Mouse (Mus musculus): ENCODE data around the gene A930033H14Rik. TPM values are rescaled to one million over a fixed set of nuclear protein-coding genes. Genes with fewer than 3 reads are reported as not detected.

Gene A930033H14Rik
- not detected in 3 replicates for total RNA-seq (2017)

GRCm38 (mm10) chr10:69212542-69213440 lies at the start of gene A930033H14Rik:
Gene A930033H14Rik, minus strand, starts transcription at chr10:69213098.
- ATAC-seq (replicated peaks; ENCODE audit: insufficient number of reproducible peaks, low FRiP score, low TSS enrichment, poor library complexity, severe bottlenecking), result peak; percentile 29; the same call in 1 of the 2 replicates

GRCm38 (mm10) chr10:69259929-69260328 lies 47.0 kb upstream of the A930033H14Rik start:
- no peak for ATAC-seq (replicated peaks; ENCODE audit: insufficient number of reproducible peaks, low FRiP score, low TSS enrichment, poor library complexity, severe bottlenecking)

GRCm38 (mm10) chr10:69259161-69259560 lies 46.3 kb upstream of the A930033H14Rik start:
- no peak for ATAC-seq (replicated peaks; ENCODE audit: insufficient number of reproducible peaks, low FRiP score, low TSS enrichment, poor library complexity, severe bottlenecking)

DNA sequence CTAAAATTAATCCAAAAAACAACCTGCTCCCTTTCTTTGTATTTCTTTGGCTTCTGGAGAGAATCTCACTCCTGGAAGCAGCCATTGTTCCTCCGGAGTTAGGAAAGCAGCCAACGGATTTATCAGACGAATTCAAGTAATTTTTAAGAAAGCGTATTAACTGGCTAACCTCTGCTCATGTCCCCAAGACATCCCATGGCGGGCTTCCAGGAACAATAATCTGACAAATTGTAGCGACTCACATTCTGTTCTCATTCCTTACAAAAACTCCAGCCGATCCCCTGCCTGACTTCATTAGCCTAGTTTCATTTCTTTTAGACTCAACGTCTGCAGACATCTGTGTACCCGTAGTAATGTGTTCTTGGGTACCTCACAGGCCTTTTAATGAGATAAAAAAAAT lies 45.7 kb upstream of the A930033H14Rik start:
- no peak for ATAC-seq (replicated peaks; ENCODE audit: insufficient number of reproducible peaks, low FRiP score, low TSS enrichment, poor library complexity, severe bottlenecking)

- ATAC-seq (replicated peaks; ENCODE audit: insufficient number of reproducible peaks, low FRiP score, low TSS enrichment, poor library complexity, severe bottlenecking), result no peak
Measured at GRCm38 (mm10) chr10:69257592-69258133, 44.8 kb upstream of the A930033H14Rik start.

DNA sequence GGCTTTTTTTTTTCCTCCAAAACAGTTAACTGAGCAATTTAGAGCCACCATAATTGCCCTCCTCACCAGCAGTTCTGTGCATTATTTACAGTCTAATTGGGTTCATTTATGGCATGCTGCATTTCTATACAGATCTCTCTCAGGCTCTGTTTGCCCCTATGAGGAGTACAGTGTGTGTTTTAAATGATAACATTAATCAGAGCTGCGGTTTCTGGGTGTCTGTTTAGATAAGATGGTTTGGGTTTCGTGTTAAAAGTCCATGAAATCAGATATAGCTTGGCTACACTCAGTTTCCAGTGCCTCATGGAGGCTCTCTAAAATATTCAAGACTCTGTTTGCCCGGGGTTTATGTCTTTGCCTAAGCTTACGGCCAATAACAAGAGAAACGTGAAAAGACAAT lies 42.7 kb upstream of the A930033H14Rik start:
- no peak for ATAC-seq (replicated peaks; ENCODE audit: insufficient number of reproducible peaks, low FRiP score, low TSS enrichment, poor library complexity, severe bottlenecking)

- peak; percentile 42 for ATAC-seq (replicated peaks; ENCODE audit: insufficient number of reproducible peaks, low FRiP score, low TSS enrichment, poor library complexity, severe bottlenecking)
Measured at GRCm38 (mm10) chr10:69254390-69254847, 41.5 kb upstream of the A930033H14Rik start.

DNA sequence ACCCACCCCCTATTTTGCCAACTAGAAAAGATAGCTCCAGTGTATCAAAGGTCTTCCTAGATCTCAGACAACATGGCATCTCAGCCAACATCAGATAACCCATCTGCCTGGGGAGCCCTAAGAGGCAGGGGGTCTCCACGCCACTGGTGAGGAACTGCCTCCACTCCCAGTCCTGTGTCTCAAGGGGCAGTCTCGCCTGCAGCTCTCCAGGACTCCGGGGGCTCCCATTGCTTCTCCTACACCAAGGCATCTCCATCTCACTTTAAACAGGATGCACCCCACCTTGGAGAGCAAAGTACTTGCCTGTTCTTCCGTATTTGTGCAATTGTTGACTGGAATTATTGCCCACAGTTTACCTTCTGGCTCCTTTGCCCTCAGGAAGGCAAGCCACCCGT lies 40.8 kb upstream of the A930033H14Rik start:
- no peak for ATAC-seq (replicated peaks; ENCODE audit: insufficient number of reproducible peaks, low FRiP score, low TSS enrichment, poor library complexity, severe bottlenecking)

DNA sequence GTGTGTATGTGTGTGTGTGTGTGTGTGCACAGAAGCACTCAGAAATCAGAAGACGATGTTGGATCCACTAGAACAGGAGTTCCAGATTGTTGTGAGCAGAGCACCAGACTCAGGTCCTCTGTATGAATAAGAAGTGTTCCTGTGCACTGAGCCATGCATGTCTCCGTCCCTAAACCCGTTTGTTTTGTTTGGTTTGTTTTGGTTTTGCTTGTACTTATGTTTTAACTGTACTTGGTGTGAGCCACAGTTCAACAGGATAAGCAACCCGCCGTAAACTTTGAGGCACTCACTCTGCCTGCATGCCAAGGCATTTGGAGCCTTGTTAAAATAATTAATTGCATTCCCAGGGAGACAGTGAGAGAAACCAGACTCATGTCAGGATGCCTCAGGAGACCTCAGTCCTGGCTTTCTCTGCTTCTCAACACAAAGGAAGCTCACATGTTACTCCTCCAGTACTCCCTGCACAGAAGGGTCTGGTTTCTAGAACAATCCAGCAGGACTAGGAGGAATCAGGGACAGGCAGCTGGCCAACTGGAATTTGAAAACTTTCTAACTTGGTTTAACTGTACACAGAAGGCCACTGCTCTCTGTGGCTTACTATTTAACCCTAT lies 40.3 kb upstream of the A930033H14Rik start:
- ATAC-seq (replicated peaks; ENCODE audit: insufficient number of reproducible peaks, low FRiP score, low TSS enrichment, poor library complexity, severe bottlenecking), result no peak

DNA sequence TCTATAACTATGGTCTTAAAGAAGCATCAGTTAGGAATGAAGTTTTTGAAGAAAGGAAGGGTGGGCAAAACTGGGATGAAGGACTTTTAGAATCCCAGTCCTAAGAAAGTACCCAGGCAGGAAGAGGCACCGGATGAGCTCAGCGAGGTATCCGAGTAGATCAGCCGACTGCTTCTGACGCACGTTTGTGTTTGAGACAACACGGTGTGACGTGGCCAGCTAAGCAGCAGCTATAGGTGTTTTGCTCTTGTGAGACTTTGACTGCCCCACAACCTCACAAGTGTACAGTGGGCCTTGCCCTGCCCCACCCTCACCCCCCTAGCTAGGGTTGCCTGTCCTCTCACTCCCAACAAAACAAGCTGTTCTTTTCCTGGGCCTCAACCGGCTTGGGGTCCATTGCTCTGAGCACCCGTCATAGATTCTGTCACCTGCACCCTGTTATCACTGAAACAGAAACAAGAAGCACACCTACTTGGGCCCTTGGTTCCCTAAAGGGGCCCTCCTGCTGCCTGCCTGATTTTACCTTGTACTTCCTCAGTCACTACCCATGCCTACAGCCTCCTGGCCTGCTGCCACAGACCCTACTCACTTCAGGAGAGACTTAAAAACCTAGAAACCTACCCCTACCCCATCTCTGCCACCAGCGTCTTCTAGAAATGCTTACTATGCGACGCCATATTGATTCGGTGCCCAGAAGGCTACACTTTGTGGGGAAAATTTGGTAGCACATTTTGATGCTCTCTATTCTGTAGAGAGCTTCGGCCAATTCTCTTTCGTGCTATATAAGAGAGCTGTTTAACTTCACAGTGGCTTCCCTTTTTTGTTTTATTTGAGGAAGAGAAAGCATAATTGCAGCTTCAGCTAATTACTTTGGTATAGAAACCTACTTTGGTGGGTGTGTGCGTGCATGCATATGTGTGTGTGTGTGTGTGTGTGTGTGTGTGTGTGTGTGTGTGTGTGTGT lies 39.5 kb upstream of the A930033H14Rik start:
- peak; percentile 20; the same call in 1 of the 2 replicates for ATAC-seq (replicated peaks; ENCODE audit: insufficient number of reproducible peaks, low FRiP score, low TSS enrichment, poor library complexity, severe bottlenecking)

DNA sequence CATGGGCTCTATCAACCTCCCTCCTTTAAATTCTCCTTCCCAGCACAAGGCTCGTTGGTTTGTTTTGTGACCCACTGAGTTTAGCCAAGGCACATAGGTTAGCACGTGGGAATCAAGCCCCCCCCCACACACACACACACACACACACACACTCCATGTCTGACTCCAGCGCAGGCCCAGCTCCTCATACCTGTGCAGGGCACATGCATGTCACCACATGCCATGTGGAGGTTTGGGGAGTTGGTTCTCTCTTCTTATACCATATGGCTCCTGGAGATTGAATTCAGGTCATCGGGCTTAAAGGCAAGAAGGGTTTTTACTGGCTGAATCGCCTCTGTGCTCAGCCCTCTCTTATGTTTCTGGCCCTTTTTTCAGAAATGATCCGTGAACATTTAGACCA lies 38.4 kb upstream of the A930033H14Rik start:
- ATAC-seq (replicated peaks; ENCODE audit: insufficient number of reproducible peaks, low FRiP score, low TSS enrichment, poor library complexity, severe bottlenecking), result no peak

DNA sequence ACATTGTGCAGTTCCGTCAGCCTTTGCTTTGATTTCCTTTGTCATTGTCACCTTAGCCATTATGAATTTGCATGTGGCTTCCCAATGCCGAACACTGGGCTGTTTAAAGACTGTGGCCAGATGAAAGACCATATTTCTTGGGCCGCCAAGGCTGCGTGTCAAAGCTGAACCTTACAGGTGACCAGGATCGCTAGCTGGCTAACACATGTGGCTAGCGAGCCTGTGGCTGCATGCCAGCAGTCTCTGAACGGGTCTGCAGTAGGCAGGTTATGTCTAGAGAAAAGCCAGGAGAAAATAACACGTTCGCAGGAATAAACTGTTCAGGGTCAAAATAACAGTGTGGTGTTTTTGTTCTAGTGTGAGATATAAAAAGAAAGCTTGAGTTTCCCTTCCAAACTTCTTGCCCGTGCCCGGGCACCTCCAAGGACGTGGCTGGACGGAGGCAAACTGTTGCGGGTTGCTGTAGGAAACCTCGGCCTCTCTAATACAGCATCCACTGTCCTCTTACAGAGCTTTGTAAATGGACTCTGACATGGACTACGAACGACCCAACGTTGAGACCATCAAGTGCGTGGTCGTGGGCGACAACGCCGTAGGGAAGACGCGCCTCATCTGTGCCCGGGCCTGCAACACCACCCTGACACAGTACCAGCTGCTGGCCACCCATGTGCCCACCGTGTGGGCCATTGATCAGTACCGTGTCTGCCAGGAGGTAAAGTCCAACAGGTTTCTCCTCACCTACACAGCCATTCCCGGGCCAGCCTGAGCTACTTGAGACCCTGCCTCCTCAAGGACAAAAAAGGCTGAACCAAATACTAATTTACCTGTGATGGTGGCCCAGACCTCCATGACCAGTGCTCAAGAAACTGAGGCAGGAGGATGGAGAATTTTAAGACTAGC lies 35.6 kb upstream of the A930033H14Rik start:
- ATAC-seq (replicated peaks; ENCODE audit: insufficient number of reproducible peaks, low FRiP score, low TSS enrichment, poor library complexity, severe bottlenecking), result no peak

- no peak for ATAC-seq (replicated peaks; ENCODE audit: insufficient number of reproducible peaks, low FRiP score, low TSS enrichment, poor library complexity, severe bottlenecking)
Measured at GRCm38 (mm10) chr10:69247311-69248033, 34.6 kb upstream of the A930033H14Rik start.

GRCm38 (mm10) chr10:69246762-69247161 lies 33.9 kb upstream of the A930033H14Rik start:
- ATAC-seq (replicated peaks; ENCODE audit: insufficient number of reproducible peaks, low FRiP score, low TSS enrichment, poor library complexity, severe bottlenecking), result no peak

DNA sequence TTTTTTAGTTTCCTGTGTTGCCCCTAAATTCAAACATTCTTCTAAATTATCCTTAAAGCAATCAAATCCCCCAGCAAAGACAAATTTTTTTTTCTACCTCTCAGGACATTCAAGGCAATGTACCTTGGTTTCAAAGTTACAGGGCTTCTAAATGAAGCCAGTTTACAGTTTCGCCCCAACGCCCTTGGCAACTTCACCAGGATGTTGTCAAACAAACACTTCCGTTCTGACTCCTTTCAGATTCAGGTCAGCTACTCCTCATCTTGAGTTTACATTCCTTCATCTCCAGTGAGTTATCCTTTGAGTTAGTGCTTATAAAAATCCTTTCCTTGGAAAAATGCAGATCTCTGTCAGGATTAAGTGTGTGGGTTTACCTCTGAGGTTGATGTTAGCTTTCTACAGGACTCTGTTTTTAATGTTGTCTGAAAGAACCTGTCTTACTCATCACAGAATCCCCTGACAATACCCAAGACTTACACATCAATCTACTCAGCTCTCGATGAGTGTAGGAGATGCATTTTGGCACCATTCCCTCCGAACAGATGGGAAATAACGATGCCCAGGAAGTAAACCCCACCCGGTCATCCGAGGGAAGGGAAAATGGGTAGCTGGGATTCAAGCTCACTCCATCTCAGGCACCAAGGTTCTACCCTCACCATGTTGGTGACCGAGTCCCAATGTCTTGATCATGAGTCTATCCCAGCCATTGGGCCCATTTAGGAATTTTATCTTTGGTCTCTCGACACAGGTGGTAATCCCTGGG lies 33.2 kb upstream of the A930033H14Rik start:
- no peak for ATAC-seq (replicated peaks; ENCODE audit: insufficient number of reproducible peaks, low FRiP score, low TSS enrichment, poor library complexity, severe bottlenecking)

- ATAC-seq (replicated peaks; ENCODE audit: insufficient number of reproducible peaks, low FRiP score, low TSS enrichment, poor library complexity, severe bottlenecking), result no peak
Measured at GRCm38 (mm10) chr10:69245151-69245550, 32.3 kb upstream of the A930033H14Rik start.

All from monocyte, adult 5-6 weeks (primary cell).